Mouse (Mus musculus) cortical plate, adult 2 months (tissue): ENCODE results near the gene Zmym2.

Source experiments
- CTCF ChIP-seq: fragments of 200-500 bp; IDR thresholded peaks from 2 replicates; pipeline ENCODE4 v1.5.1; 2011; ENCODE audit warnings: mild to moderate bottlenecking, control low read depth, low read length; ENCODE audit not compliant: insufficient read depth; ENCODE audit errors: extremely low read depth
- POLR2A ChIP-seq: fragments of 200-500 bp; IDR thresholded peaks from 2 replicates; pipeline ENCODE4 v1.6.1; 2011; ENCODE audit warnings: mild to moderate bottlenecking, low read length, control low read depth; ENCODE audit not compliant: insufficient read depth; ENCODE audit errors: extremely low read depth

GRCm38 (mm10) chr14:56888416-56888815, 2.0 kb downstream of the Zmym2 start:
- TF ChIP-seq POLR2A (no peak), CTCF (no peak)
